ENCODE assay signal across 9 mouse cellular contexts in the genomic region with DNA sequence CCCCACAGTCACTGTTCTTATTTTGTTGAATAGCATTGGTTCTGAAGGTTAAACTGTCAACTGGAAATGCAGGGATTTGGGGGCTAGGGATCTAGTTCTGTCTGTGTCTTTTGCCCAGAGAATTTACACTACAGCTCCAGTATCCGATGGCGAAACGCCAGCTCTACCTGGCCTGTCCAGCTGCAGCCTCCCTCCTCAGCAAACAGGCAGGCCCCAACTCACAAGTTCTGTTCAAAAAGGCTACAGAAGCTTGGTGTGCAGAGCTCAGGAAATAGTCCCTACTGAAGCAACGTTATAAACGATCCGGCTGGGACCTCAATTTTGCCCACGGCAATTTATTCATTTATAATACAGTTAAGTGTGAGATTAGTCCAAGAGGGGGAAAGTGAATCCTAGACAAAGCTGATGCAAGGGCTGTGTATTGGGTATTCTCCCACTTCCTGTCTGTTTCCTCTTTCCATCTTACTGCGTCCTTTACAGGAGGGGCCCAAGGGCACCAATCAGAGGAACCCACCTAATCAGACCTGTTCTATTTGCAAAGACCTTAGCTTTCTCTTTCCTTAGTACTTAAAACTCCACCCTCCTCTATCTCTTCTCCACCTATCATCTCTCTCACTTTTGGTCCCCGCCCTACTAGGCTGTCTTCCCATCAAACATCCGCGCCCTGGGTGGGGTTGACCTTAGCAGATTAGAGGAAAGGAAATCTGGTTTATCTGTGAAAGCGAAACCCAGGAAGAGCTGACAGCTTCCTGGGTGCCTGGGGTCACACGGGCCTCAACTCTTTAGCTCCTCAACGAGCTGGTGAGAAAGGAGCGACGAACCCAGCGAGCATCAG. TPM values are rescaled to one million over a fixed set of nuclear protein-coding genes. Genes with fewer than 3 reads are reported as not detected.
DNase-seq lines count a peak whose midpoint lies in the region; ATAC-seq and TF ChIP-seq lines count a peak whose summit lies in the region.
"Had no signal": no experiment of that assay in that cellular context is flagged by ENCODE, and none has a peak within 500 bp of the region (broad histone marks: within the 10 kb centered on the region; RNA-seq: fewer than 3 reads in every experiment).

No protein-coding gene starts in this region.

- no peak for TF ChIP-seq POLR2A in ES-Bruce4 (IDR thresholded peaks at IDR 0.05; ENCODE audit: insufficient read depth, low read length)

- 0 out of 2 replicates have a peak overlapping the region, but pooled peaks have one; percentile 8 for H3K4me3 ChIP-seq in ES-Bruce4 (ENCODE audit: low read depth, low read length)
- no peak overlapping the region for H3K4me3 ChIP-seq in liver, postnatal 0 days (ENCODE audit: low read depth, low read length)
- H3K4me3 ChIP-seq in stomach, embryonic 15.5 days (replicated peaks): no peak overlapping the region
- H3K4me3 ChIP-seq: heart, embryonic 15.5 days; neural tube, embryonic 15.5 days had no signal

- intact Hi-C loops in left cerebral cortex, postnatal 4 days (cut with DNase I): no loop called here

- no peaks in the 10 kb centered on the region for H3K27me3 ChIP-seq in ES-Bruce4 (ENCODE audit: control insufficient read depth, insufficient read depth, low read length, poor library complexity, severe bottlenecking)
- no peaks in the 10 kb centered on the region for H3K27me3 ChIP-seq in liver, postnatal 0 days (ENCODE audit: insufficient read depth, low read length)
- no peaks in the 10 kb centered on the region for H3K27me3 ChIP-seq in stomach, embryonic 15.5 days (replicated peaks)
- H3K27me3 ChIP-seq: heart, embryonic 15.5 days; neural tube, embryonic 15.5 days had no signal

- no peaks in the 10 kb centered on the region for H3K36me3 ChIP-seq in ES-Bruce4 (ENCODE audit: control insufficient read depth, insufficient read depth, low read length, poor library complexity, severe bottlenecking)
- H3K36me3 ChIP-seq in liver, postnatal 0 days (replicated peaks; ENCODE audit: insufficient read depth, low read length): no peaks in the 10 kb centered on the region
- H3K36me3 ChIP-seq in stomach, embryonic 15.5 days: no peaks in the 10 kb centered on the region
- H3K36me3 ChIP-seq: heart, embryonic 15.5 days; neural tube, embryonic 15.5 days had no signal

- no peaks in the 10 kb centered on the region for H3K9me3 ChIP-seq in ES-Bruce4 (replicated peaks; ENCODE audit: control insufficient read depth, insufficient read depth, low read length, poor library complexity, severe bottlenecking)
- H3K9me3 ChIP-seq in liver, postnatal 0 days (ENCODE audit: low read length): no peaks in the 10 kb centered on the region
- H3K9me3 ChIP-seq in stomach, embryonic 15.5 days: no peaks in the 10 kb centered on the region
- H3K9me3 ChIP-seq: heart, embryonic 15.5 days; neural tube, embryonic 15.5 days had no signal

- H3K27ac ChIP-seq in ES-Bruce4 (ENCODE audit: insufficient read depth, low read length): peak overlapping the region; percentile 74
- H3K27ac ChIP-seq in liver, postnatal 0 days (ENCODE audit: low read depth): peak overlapping the region; percentile 55
- no peak overlapping the region for H3K27ac ChIP-seq in stomach, embryonic 15.5 days
- H3K27ac ChIP-seq: heart, embryonic 15.5 days; neural tube, embryonic 15.5 days had no signal

- WGBS in liver, postnatal 0 days (ENCODE audit: insufficient replicate concordance): 42% methylated on average over 17 of the region's 17 CpGs
- WGBS in stomach, embryonic 15.5 days: 47% methylated on average over 17 of the region's 17 CpGs

- no peak overlapping the region for H3K9ac ChIP-seq in ES-Bruce4 (ENCODE audit: low read depth, poor library complexity, severe bottlenecking)
- 0 out of 2 replicates have a peak overlapping the region, but pooled peaks have one; percentile 9 for H3K9ac ChIP-seq in liver, postnatal 0 days (replicated peaks)
- no peak overlapping the region for H3K9ac ChIP-seq in stomach, embryonic 15.5 days
- H3K9ac ChIP-seq: heart, embryonic 15.5 days; neural tube, embryonic 15.5 days had no signal

- TF ChIP-seq CTCF in ES-Bruce4 (IDR thresholded peaks at IDR 0.05; ENCODE audit: low read depth, low read length): no peak
- TF ChIP-seq CTCF in liver, postnatal 0 days (IDR thresholded peaks at IDR 0.05; ENCODE audit: low read depth): no peak

- H3K4me2 ChIP-seq in liver, postnatal 0 days (ENCODE audit: low read depth, low read length): peak overlapping the region; percentile 45
- H3K4me2 ChIP-seq in stomach, embryonic 15.5 days: 0 out of 2 replicates have a peak overlapping the region, but pooled peaks have one; percentile 25
- H3K4me2 ChIP-seq: heart, embryonic 15.5 days; neural tube, embryonic 15.5 days had no signal

- ATAC-seq in activated CD4-positive, CD25-positive, alpha-beta regulatory T cell, adult 4 months: peak; percentile 98
- ATAC-seq in liver, postnatal 0 days: peak; percentile 92
- ATAC-seq in stomach, embryonic 15.5 days (ENCODE audit: insufficient read depth, low FRiP score, low read depth): peak; percentile 70
- ATAC-seq in erythroid progenitor cell, adult 5-6 weeks (replicated peaks; ENCODE audit: low FRiP score, poor library complexity, severe bottlenecking): no peak

- no peaks in the 10 kb centered on the region for H3K4me1 ChIP-seq in ES-Bruce4 (ENCODE audit: control insufficient read depth, insufficient read depth, low read length)
- H3K4me1 ChIP-seq in liver, postnatal 0 days (ENCODE audit: insufficient read depth): peaks cover 13% of the 10 kb centered on the region
- H3K4me1 ChIP-seq in stomach, embryonic 15.5 days: peaks cover 4% of the 10 kb centered on the region; the same call in 1 of the 2 replicates
- H3K4me1 ChIP-seq: neural tube, embryonic 15.5 days had no signal

- TF ChIP-seq EP300 in ES-Bruce4 (IDR thresholded peaks at IDR 0.05; ENCODE audit: insufficient read depth, low read depth, low read length): peak; percentile 59; the same call in 1 of the 2 replicates
- TF ChIP-seq EP300 in liver, postnatal 0 days (IDR thresholded peaks at IDR 0.05; ENCODE audit: low read depth): no peak

- DNase-seq in liver, postnatal 0 days: peak; percentile 39
- no peak for DNase-seq in left cerebral cortex, postnatal 4 days
- no peak for DNase-seq in cerebellum, adult 18-20 months

RNA-seq across cellular contexts. Expression of a gene that starts 16.7 kb away (rescaled TPM):
- polyA plus RNA-seq in ES-Bruce4 (2011; ENCODE audit: insufficient read depth, insufficient read length, low read depth, missing spikeins): 50.5 and 65.8 TPM in 2 replicates
- 10 to 100 TPM; 26.6 to 41.1 TPM for polyA plus RNA-seq in activated CD4-positive, CD25-positive, alpha-beta regulatory T cell, adult 4 months (2017; shearing (Covaris generic))
- 25.6 and 26.4 TPM in 2 replicates for polyA plus RNA-seq in liver, postnatal 0 days (2015; fragmentation: Nextera tagmentation; extraction: Ambion mirVana)
- polyA plus RNA-seq in stomach, embryonic 15.5 days (2015; fragmentation: Nextera tagmentation; extraction: Ambion mirVana): 48.9 and 50.1 TPM in 2 replicates
- total RNA-seq in erythroid progenitor cell, adult 5-6 weeks (2015; ENCODE audit: low replicate concordance): 8.3 and 20.1 TPM in 2 replicates
- total RNA-seq in erythroid progenitor cell, adult 5-6 weeks (2017; ENCODE audit: low replicate concordance): 3.9 and 18.2 TPM in 2 replicates
- total RNA-seq in left cerebral cortex, postnatal 4 days (2021): 10 to 100 TPM; 82.8 to 98.0 TPM
